Mouse (Mus musculus) olfactory bulb, adult 2 months (tissue): ENCODE results near the gene Ptprt.

Source experiments
- CTCF ChIP-seq: fragments of 200-500 bp; IDR thresholded peaks from 2 replicates; pipeline ENCODE4 v1.5.1; 2012; ENCODE audit warnings: low read depth, mild to moderate bottlenecking, low read length, moderate library complexity; ENCODE audit not compliant: insufficient read depth
- POLR2A ChIP-seq: fragments of 200-500 bp; IDR thresholded peaks from 2 replicates; pipeline ENCODE4 v1.6.1; 2012; ENCODE audit warnings: mild to moderate bottlenecking, low read depth, low read length, moderate library complexity; ENCODE audit not compliant: insufficient read depth

- TF ChIP-seq CTCF: no peak
- no peak for TF ChIP-seq POLR2A
Measured at GRCm38 (mm10) chr2:161625896-161626295, 1035.1 kb downstream of the Ptprt start.
